Mouse (Mus musculus) T-helper 17 cell (primary cell): ENCODE results near the gene Daam2.

ENCODE experiments used
- in situ Hi-C, 2 experiments: fragments of 300-600 bp; cut with MboI, MseI; formaldehyde crosslinking; loops; 1 replicate in 1 of 2; 2 replicates in 1 of 2; pipeline ENCODE4 v1.15.1; 2025; ENCODE audit warnings: high pct_unique_total_duplicates in 2 of 2

Gene Daam2

GRCm38 (mm10) chr17:49484435-49484834, 79.7 kb downstream of the Daam2 start:
- in situ Hi-C loops, result no loop called here

DNA sequence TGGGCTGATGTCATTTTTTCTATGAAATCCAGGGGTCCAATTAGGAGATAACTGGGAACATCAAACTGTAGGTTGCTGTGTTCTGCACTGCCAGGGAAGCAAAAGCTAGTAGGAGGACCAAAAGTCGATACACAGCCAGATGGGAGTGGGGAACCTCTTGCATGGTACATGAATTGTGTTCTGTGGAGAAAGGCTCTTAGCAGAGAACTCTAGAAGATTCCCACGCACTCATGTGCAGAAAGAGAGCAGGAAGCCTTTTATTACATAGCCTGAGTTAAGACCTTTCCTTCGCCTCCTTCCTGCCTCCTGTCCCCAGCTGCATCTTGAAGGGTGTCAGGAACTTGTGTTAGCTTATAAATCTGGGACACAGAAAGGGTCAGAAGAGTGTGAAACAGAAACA, 82.3 kb downstream of the Daam2 start:
- in situ Hi-C loops, result no loop called here

DNA sequence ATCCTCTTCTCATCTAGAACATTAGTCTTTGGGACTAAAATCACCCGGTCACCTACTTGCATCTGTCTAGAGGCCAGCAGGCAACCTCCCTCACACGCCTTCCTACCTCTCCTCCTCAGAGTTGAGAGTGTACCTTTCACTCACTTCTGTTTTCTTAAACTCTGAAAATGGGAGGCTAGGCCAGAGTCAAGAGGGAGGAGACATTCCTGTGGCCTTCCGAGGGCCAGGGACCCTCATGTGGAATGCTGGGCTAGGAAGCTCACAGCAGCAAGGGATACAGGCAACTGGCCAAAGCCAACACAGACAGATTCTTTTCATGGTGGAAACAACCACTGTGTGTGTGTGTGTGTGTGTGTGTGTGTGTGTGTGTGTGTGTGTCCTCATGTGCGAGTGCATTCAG, 86.8 kb downstream of the Daam2 start:
- in situ Hi-C loops, result no loop called here

DNA sequence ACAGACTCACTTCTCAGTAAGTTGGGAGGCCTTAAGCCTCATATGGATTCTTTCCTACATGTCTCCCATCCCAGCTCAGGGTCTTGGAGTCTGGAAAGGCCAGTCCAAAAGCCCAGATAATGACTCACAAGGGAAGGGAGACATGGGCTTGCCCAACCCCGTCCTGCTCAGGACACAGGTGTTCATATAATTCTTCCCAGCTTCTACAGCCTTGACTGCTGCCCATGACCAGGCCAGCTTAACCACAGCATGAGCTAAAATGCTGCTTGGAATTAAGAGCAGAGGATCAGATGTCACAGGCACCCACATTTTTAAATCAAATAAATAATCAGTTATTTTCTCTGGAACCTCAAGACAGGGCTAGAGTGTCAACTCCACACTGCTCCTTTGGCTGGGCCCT, 89.0 kb downstream of the Daam2 start:
- in situ Hi-C loops, result no loop called here

GRCm38 (mm10) chr17:49474051-49474450, 90.1 kb downstream of the Daam2 start:
- in situ Hi-C loops, result no loop called here

- in situ Hi-C loops, result no loop called here
Observed at GRCm38 (mm10) chr17:49472626-49473025, 91.5 kb downstream of the Daam2 start.

- in situ Hi-C loops, result no loop called here
Observed at GRCm38 (mm10) chr17:49468223-49468622, 95.9 kb downstream of the Daam2 start.

DNA sequence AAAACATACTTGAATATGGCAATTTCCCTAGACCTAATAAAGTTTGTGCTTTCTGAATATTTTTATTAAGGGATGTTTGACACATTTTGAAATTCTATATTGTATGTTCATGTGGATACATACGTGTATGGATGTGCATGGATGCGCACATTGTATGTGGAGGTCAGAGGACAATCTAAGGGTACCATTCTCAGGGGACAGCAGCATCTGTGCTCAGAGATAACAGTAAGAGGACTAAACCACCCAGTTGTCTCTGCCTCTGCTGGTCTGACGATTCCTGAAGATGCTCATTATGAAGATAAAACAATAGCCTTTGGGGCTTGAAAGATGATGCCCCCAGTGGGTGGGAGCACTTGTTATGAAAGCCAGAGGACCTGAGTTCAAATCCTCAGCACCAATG, 99.3 kb downstream of the Daam2 start:
- in situ Hi-C loops, result no loop called here

- in situ Hi-C loops, result loop anchor here in 1 of 2 experiments (5.0 kb wide), 1 partner anchor 49 kb away; no protein-coding TSS in a partner anchor
Observed at GRCm38 (mm10) chr17:49458386-49458785, 105.8 kb downstream of the Daam2 start.

GRCm38 (mm10) chr17:49457833-49458232, 106.3 kb downstream of the Daam2 start:
- in situ Hi-C loops, result loop anchor here in 1 of 2 experiments (5.0 kb wide), 1 partner anchor 49 kb away; no protein-coding TSS in a partner anchor

GRCm38 (mm10) chr17:49456334-49456733, 107.8 kb downstream of the Daam2 start:
- in situ Hi-C loops, result loop anchor here in 1 of 2 experiments (5.0 kb wide), 1 partner anchor 51 kb away; no protein-coding TSS in a partner anchor

- in situ Hi-C loops, result no loop called here
Observed at GRCm38 (mm10) chr17:49450922-49451321, 113.2 kb downstream of the Daam2 start.

- in situ Hi-C loops, result loop anchor here in 1 of 2 experiments (25.0 kb wide), 1 partner anchor 1162 kb away; the partner anchor contains the start of gene Treml2
Observed at GRCm38 (mm10) chr17:49449230-49449608, 114.9 kb downstream of the Daam2 start.

DNA sequence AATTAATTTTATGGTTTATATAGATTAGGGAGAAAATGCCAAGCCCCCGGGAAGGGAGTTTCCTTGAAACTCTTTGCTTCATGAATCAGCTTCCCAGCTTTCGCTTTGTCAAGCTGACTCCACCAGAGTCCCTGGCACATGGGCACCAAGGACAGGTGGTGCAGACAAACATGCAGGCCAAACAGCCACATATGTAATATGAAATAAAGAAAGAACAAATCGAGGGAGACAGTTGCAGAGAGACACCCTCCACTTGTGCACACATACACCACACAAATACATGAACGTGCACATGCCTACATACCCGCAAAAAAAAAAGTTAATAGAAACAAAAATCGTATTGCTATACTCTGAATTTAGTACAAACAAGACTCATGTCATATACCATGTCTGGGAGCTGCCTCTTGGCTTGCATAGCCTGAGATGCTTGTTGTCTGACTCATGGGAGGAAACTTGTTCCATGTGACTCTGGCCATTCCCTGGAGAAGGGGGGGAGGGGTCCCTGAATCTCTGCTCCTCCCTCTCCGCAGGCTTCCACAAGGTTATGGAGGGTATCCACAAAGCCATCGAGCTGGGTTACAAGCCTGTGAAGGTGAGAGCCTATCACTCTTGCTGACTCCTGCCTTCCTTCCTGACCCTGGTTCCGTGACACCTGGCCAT, 115.4 kb downstream of the Daam2 start:
- in situ Hi-C loops, result loop anchor here in 1 of 2 experiments (25.0 kb wide), 1 partner anchor 1161 kb away; the partner anchor contains the start of gene Treml2

DNA sequence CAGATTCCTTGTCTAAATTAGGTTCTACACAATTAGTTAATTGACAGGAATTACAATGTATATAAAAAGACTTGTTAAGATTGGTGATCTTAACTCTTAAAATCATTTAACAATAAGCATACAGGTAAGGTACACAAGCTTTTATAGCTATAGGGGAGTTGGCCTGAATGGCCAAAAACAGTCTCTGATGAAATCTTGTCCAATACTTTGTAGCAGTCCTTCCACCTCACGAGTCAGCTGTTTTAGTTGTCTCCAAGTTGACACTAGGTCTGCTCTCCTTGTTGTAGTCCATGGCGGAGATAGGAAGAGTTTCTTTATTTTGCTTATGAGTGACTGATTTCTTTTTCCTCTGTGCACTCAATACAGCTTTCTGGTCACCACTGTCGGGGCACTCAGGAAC, 121.3 kb downstream of the Daam2 start:
- in situ Hi-C loops, result loop anchor here in 1 of 2 experiments (25.0 kb wide), 1 partner anchor 1156 kb away; the partner anchor contains the start of gene Treml2

DNA sequence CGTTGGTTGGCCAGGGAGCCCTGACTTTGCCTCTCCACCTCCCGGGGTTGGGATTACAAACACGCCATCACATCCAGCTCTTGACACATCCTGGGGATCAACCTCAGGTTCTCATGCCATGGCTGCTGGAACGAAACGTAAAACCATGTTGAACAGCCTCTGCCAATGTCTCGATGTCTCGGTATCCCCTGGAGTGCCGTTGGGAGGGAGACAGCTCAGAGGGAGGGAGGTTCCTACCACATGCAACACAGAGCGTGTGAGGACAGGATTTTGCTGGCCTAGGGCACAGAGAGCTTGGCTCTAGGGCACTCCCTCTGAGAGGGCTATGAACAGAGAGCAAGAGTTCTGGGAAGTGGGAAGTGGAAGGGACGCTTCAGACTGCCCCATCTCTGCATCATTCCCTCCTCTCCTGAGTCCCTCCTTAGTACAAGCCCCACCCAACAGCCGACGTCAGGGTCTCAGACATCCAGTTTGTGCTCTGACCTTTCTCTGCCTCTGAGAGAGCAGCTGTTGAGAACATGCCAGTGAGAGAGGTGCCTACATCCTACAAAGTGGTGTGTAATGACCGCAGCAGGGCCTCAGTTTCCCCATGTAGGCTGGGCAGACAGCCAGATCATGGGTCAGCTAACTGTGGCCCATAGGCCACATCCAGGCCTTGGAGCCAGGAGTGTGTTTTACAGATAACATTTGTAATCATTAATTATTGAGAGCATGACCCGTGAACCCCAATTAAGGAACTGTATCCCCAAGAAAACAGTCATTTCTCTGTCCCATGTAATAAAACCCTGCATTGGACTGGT, 123.6 kb downstream of the Daam2 start:
- in situ Hi-C loops, result loop anchor here in 1 of 2 experiments (25.0 kb wide), 1 partner anchor 1153 kb away; the partner anchor contains the start of gene Treml2

DNA sequence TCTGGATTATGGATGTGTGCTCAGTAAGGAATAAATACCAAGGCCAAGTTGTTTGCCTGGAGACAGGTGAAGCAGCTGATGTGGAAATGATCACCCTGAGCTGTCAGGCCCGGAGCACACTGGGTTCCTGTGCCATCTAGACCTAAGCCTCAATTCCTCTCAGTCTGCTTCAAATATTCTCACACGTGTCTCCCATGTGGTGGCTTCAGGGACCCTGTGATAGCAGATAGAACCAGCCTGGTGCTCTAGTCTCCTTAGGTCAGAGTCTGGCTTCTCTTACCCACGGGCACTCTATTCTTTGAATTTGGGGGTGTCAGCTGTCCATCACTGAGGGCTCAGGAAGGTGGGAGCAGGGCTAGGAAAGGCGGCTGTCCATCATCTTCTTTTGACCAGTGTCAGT, 124.4 kb downstream of the Daam2 start:
- in situ Hi-C loops, result loop anchor here in 1 of 2 experiments (25.0 kb wide), 1 partner anchor 1152 kb away; the partner anchor contains the start of gene Treml2

DNA sequence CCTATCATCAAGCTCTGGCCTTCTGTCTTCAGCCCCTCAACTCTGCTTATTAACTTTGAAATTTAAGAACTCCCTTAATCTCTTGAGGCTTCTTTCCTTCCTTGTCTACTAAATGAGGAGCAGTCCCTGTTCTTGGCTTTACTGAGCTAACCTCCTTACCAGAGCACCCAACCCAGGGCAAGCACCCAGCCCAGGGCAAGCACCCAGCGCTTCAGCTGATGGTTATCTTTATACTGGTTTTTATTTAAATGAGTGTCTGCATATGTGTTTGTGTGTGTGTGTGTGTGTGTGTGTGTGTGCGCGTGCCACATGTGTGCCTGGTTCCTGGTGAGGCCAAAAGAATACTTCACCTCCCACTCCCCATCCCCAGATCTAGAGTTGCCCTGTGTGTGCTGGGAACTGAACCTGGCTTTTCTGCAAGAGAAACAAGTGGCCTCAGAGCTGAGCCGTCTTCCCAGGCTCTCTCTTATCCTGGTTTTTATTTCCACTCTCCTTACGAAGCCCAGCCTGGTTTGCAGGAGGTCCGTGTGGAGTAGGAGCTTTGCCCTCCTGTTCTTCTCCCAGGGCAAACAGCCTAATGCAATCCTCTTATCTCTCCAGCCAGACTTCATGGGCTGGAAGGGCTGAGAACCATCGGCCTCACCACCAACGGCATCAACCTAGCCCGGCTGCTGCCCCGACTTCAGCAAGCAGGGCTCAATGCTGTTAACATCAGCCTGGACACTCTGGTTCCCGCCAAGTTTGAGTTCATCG, 125.1 kb downstream of the Daam2 start:
- in situ Hi-C loops, result loop anchor here in 1 of 2 experiments (25.0 kb wide), 1 partner anchor 1152 kb away; the partner anchor contains the start of gene Treml2

- in situ Hi-C loops, result loop anchor here in 1 of 2 experiments (25.0 kb wide), 1 partner anchor 1150 kb away; the partner anchor contains the start of gene Treml2
Observed at GRCm38 (mm10) chr17:49437306-49437705, 126.8 kb downstream of the Daam2 start.

GRCm38 (mm10) chr17:49436631-49437030, 127.5 kb downstream of the Daam2 start:
- in situ Hi-C loops, result loop anchor here in 1 of 2 experiments (25.0 kb wide), 1 partner anchor 1149 kb away; the partner anchor contains the start of gene Treml2

DNA sequence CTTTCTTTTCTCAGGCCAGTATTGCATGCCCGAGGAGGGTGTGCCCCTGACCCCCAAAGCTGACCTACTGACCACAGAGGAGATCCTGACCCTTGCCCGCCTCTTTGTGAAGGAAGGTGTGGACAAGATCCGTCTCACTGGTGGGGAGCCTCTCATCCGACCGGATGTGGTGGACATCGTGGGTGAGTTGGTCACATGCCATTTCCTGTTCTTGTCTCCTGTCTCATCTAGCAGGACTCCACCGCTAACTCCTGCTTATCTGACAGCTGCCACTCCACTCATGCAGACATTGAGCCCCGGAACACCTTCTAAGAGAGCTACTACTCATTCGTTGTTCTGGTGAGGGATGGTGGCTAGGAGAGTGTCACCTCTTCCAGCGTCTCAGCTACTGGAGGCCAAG, 129.1 kb downstream of the Daam2 start:
- in situ Hi-C loops, result loop anchor here in 1 of 2 experiments (25.0 kb wide), 1 partner anchor 1148 kb away; the partner anchor contains the start of gene Treml2
